Mouse (Mus musculus): Measurements from ENCODE around the gene Prpf4. TPM values are rescaled to one million over a fixed set of nuclear protein-coding genes. Genes with fewer than 3 reads are reported as not detected.

Gene Prpf4
- polyA plus RNA-seq, 1 experiment: 11.3 TPM

- H3K79me2 ChIP-seq (ENCODE audit: control insufficient read depth, insufficient read depth): no peaks in the 10 kb centered on the region
- no peak overlapping the region for H3ac ChIP-seq (ENCODE audit: control insufficient read depth, insufficient read length, low read depth)
- no peaks in the 10 kb centered on the region for H3K27me3 ChIP-seq (ENCODE audit: control insufficient read depth, insufficient read depth, insufficient read length)
- no peak overlapping the region for H3K4me3 ChIP-seq (ENCODE audit: insufficient read depth, poor library complexity, severe bottlenecking)
- H3K36me3 ChIP-seq (ENCODE audit: control insufficient read depth, insufficient read depth): no peaks in the 10 kb centered on the region
- TF ChIP-seq CEBPB (IDR thresholded peaks at IDR 0.05; ENCODE audit: low read depth) (no peak), USF1 (IDR thresholded peaks at IDR 0.05; ENCODE audit: low read depth) (no peak), MAX (IDR thresholded peaks at IDR 0.05) (no peak), CTCF (IDR thresholded peaks at IDR 0.05; ENCODE audit: control insufficient read depth, insufficient read depth, insufficient read length) (no peak), FOSL1 (IDR thresholded peaks at IDR 0.05; ENCODE audit: insufficient read depth, low read length, poor library complexity, severe bottlenecking) (no peak), MYOD1 (IDR thresholded peaks at IDR 0.05; ENCODE audit: control insufficient read depth, insufficient read length, low read depth) (no peak), MYOG (IDR thresholded peaks at IDR 0.05; ENCODE audit: control insufficient read depth, extremely low read depth, insufficient read length) (no peak)
- no peaks in the 10 kb centered on the region for H3K79me3 ChIP-seq (ENCODE audit: low read depth)
Measured at GRCm38 (mm10) chr4:62437871-62438270, 29.3 kb downstream of the Prpf4 start.

- Histone ChIP-seq H3K79me3 (ENCODE audit: low read depth) (no peaks in the 10 kb centered on the region), H3K79me2 (ENCODE audit: control insufficient read depth, insufficient read depth) (no peaks in the 10 kb centered on the region), H3K36me3 (ENCODE audit: control insufficient read depth, insufficient read depth) (no peaks in the 10 kb centered on the region), H3ac (ENCODE audit: control insufficient read depth, insufficient read length, low read depth) (no peak overlapping the region), H3K4me3 (ENCODE audit: insufficient read depth, poor library complexity, severe bottlenecking) (no peak overlapping the region), H3K27me3 (ENCODE audit: control insufficient read depth, insufficient read depth, insufficient read length) (no peaks in the 10 kb centered on the region)
- TF ChIP-seq CTCF (IDR thresholded peaks at IDR 0.05; ENCODE audit: control insufficient read depth, insufficient read depth, insufficient read length) (no peak), MYOD1 (IDR thresholded peaks at IDR 0.05; ENCODE audit: control insufficient read depth, insufficient read length, low read depth) (no peak), MAX (IDR thresholded peaks at IDR 0.05) (no peak), USF1 (IDR thresholded peaks at IDR 0.05; ENCODE audit: low read depth) (no peak), CEBPB (IDR thresholded peaks at IDR 0.05; ENCODE audit: low read depth) (no peak), MYOG (IDR thresholded peaks at IDR 0.05; ENCODE audit: control insufficient read depth, extremely low read depth, insufficient read length) (no peak), FOSL1 (IDR thresholded peaks at IDR 0.05; ENCODE audit: insufficient read depth, low read length, poor library complexity, severe bottlenecking) (no peak)
Measured at GRCm38 (mm10) chr4:62439793-62440192, 31.2 kb downstream of the Prpf4 start.

GRCm38 (mm10) chr4:62440544-62440943 is 31.9 kb downstream of the Prpf4 start:
- TF ChIP-seq USF1 (IDR thresholded peaks at IDR 0.05; ENCODE audit: low read depth) (no peak), CTCF (IDR thresholded peaks at IDR 0.05; ENCODE audit: control insufficient read depth, insufficient read depth, insufficient read length) (no peak), MYOG (IDR thresholded peaks at IDR 0.05; ENCODE audit: control insufficient read depth, extremely low read depth, insufficient read length) (no peak), MYOD1 (IDR thresholded peaks at IDR 0.05; ENCODE audit: control insufficient read depth, insufficient read length, low read depth) (no peak)
- Histone ChIP-seq H3K36me3 (ENCODE audit: control insufficient read depth, insufficient read depth) (no peaks in the 10 kb centered on the region), H3K4me3 (ENCODE audit: insufficient read depth, poor library complexity, severe bottlenecking) (no peak overlapping the region), H3K27me3 (ENCODE audit: control insufficient read depth, insufficient read depth, insufficient read length) (no peaks in the 10 kb centered on the region), H3K79me2 (ENCODE audit: control insufficient read depth, insufficient read depth) (no peaks in the 10 kb centered on the region), H3K79me3 (ENCODE audit: low read depth) (no peaks in the 10 kb centered on the region), H3ac (ENCODE audit: control insufficient read depth, insufficient read length, low read depth) (no peak overlapping the region)

GRCm38 (mm10) chr4:62440986-62441385 is 32.4 kb downstream of the Prpf4 start:
- Histone ChIP-seq H3K79me3 (ENCODE audit: low read depth) (no peaks in the 10 kb centered on the region), H3K27me3 (ENCODE audit: control insufficient read depth, insufficient read depth, insufficient read length) (no peaks in the 10 kb centered on the region), H3ac (ENCODE audit: control insufficient read depth, insufficient read length, low read depth) (no peak overlapping the region), H3K79me2 (ENCODE audit: control insufficient read depth, insufficient read depth) (no peaks in the 10 kb centered on the region), H3K4me3 (ENCODE audit: insufficient read depth, poor library complexity, severe bottlenecking) (no peak overlapping the region), H3K36me3 (ENCODE audit: control insufficient read depth, insufficient read depth) (no peaks in the 10 kb centered on the region)
- TF ChIP-seq CTCF (IDR thresholded peaks at IDR 0.05; ENCODE audit: control insufficient read depth, insufficient read depth, insufficient read length) (no peak), MYOD1 (IDR thresholded peaks at IDR 0.05; ENCODE audit: control insufficient read depth, insufficient read length, low read depth) (no peak), USF1 (IDR thresholded peaks at IDR 0.05; ENCODE audit: low read depth) (no peak), FOSL1 (IDR thresholded peaks at IDR 0.05; ENCODE audit: insufficient read depth, low read length, poor library complexity, severe bottlenecking) (no peak), CEBPB (IDR thresholded peaks at IDR 0.05; ENCODE audit: low read depth) (no peak), MAX (IDR thresholded peaks at IDR 0.05) (no peak), MYOG (IDR thresholded peaks at IDR 0.05; ENCODE audit: control insufficient read depth, extremely low read depth, insufficient read length) (no peak)

GRCm38 (mm10) chr4:62454995-62455394 is 46.4 kb downstream of the Prpf4 start:
- no peak for TF ChIP-seq MYOG (IDR thresholded peaks at IDR 0.05; ENCODE audit: control insufficient read depth, extremely low read depth, insufficient read length)
- peak; percentile 11 for TF ChIP-seq CTCF (IDR thresholded peaks at IDR 0.05; ENCODE audit: control insufficient read depth, insufficient read depth, insufficient read length)
- no peak overlapping the region for H3K4me3 ChIP-seq (ENCODE audit: insufficient read depth, poor library complexity, severe bottlenecking)
- no peaks in the 10 kb centered on the region for H3K79me2 ChIP-seq (ENCODE audit: control insufficient read depth, insufficient read depth)
- H3K36me3 ChIP-seq (ENCODE audit: control insufficient read depth, insufficient read depth): no peaks in the 10 kb centered on the region
- no peaks in the 10 kb centered on the region for H3K79me3 ChIP-seq (ENCODE audit: low read depth)
- no peaks in the 10 kb centered on the region for H3K27me3 ChIP-seq (ENCODE audit: control insufficient read depth, insufficient read depth, insufficient read length)
- no peak overlapping the region for H3ac ChIP-seq (ENCODE audit: control insufficient read depth, insufficient read length, low read depth)

GRCm38 (mm10) chr4:62459081-62459480 is 50.5 kb downstream of the Prpf4 start:
- Histone ChIP-seq H3K4me3 (ENCODE audit: insufficient read depth, poor library complexity, severe bottlenecking) (no peak overlapping the region), H3K27me3 (ENCODE audit: control insufficient read depth, insufficient read depth, insufficient read length) (no peaks in the 10 kb centered on the region), H3K79me3 (ENCODE audit: low read depth) (no peaks in the 10 kb centered on the region), H3K36me3 (ENCODE audit: control insufficient read depth, insufficient read depth) (no peaks in the 10 kb centered on the region), H3ac (ENCODE audit: control insufficient read depth, insufficient read length, low read depth) (no peak overlapping the region), H3K79me2 (ENCODE audit: control insufficient read depth, insufficient read depth) (no peaks in the 10 kb centered on the region)
- TF ChIP-seq CTCF (IDR thresholded peaks at IDR 0.05; ENCODE audit: control insufficient read depth, insufficient read depth, insufficient read length) (no peak), FOSL1 (IDR thresholded peaks at IDR 0.05; ENCODE audit: insufficient read depth, low read length, poor library complexity, severe bottlenecking) (no peak), MYOD1 (IDR thresholded peaks at IDR 0.05; ENCODE audit: control insufficient read depth, insufficient read length, low read depth) (peak; percentile 74)

All from C2C12 (cell line).